ENCODE assay signal across 30 mouse cellular contexts in the genomic region with DNA sequence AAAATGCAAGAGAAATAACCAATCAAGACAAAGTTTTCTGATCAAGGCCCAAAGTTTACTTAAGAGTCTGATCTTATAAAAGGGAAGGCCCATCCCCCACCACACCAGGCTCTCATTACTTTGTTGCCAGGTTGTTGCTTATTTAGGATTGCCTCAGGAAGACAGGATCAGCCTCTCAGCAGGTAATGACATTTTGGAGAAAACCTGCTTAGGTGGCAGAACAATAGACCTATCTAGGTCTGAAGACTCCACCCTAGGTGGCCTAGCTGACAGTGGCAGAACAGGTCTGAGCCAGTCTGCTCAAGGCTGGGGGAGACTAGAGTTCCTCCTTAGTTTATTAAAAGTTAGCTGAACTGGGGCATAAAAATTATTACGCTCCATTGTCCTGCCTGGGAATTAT.
"Had no signal": no experiment of that assay in that cellular context is flagged by ENCODE, and none has a peak within 500 bp of the region (broad histone marks: within the 10 kb centered on the region; RNA-seq: fewer than 3 reads in every experiment).

No protein-coding gene starts in this region.

- H3K36me3 ChIP-seq: heart, embryonic 10.5 days; heart, embryonic 12.5 days; heart, embryonic 13.5 days; heart, embryonic 15.5 days; hindbrain, embryonic 12.5 days; hindbrain, embryonic 13.5 days; hindbrain, embryonic 15.5 days; intestine, embryonic 15.5 days; kidney, embryonic 15.5 days had no signal

- H3K27me3 ChIP-seq: heart, embryonic 12.5 days; heart, embryonic 13.5 days; heart, embryonic 15.5 days; hindbrain, embryonic 12.5 days; hindbrain, embryonic 13.5 days; hindbrain, embryonic 15.5 days; intestine, embryonic 15.5 days; kidney, embryonic 15.5 days had no signal

- H3K4me3 ChIP-seq: heart, embryonic 10.5 days; heart, embryonic 12.5 days; heart, embryonic 13.5 days; heart, embryonic 15.5 days; hindbrain, embryonic 12.5 days; hindbrain, embryonic 13.5 days; hindbrain, embryonic 15.5 days; intestine, embryonic 15.5 days; kidney, embryonic 15.5 days; layer of hippocampus, adult 2 months; left cerebral cortex, adult 2 months had no signal

- H3K27ac ChIP-seq: heart, embryonic 10.5 days; heart, embryonic 13.5 days; heart, embryonic 15.5 days; hindbrain, embryonic 12.5 days; hindbrain, embryonic 13.5 days; hindbrain, embryonic 14.5 days; hindbrain, embryonic 15.5 days; hindbrain, postnatal 0 days; intestine, embryonic 15.5 days; kidney, embryonic 15.5 days; kidney, postnatal 0 days; layer of hippocampus, adult 2 months; left cerebral cortex, adult 2 months had no signal

- H3K4me1 ChIP-seq: heart, embryonic 10.5 days; heart, embryonic 12.5 days; heart, embryonic 13.5 days; heart, embryonic 15.5 days; hindbrain, embryonic 12.5 days; hindbrain, embryonic 13.5 days; hindbrain, embryonic 15.5 days; intestine, embryonic 15.5 days; kidney, embryonic 15.5 days had no signal

- H3K9me3 ChIP-seq: hindbrain, embryonic 15.5 days; intestine, embryonic 15.5 days had no signal

- DNase-seq: heart, postnatal 10 days; heart, postnatal 14 days; heart, postnatal 36 days; heart, postnatal 4 days; kidney, adult 11 months; kidney, adult 18-20 months; kidney, adult 2 months; kidney, adult 8-10 months; kidney, adult 9 months; kidney, postnatal 10 days; kidney, postnatal 14 days; kidney, postnatal 25 days; kidney, postnatal 36 days; kidney, postnatal 4 days; layer of hippocampus, adult 9-11 months; layer of hippocampus, postnatal 36 days had no signal
